Mouse (Mus musculus) hindlimb bud, embryonic 11.5 days (tissue): Measurements from ENCODE around the gene Wnk1.

Source experiments
- DNase-seq: peaks from one replicate; pipeline ENCODE4 v3.0.0-alpha.2; 2012; ENCODE audit warnings: low read depth, low spot score; ENCODE audit errors: extremely low spot score

Gene Wnk1

GRCm38 (mm10) chr6:119912046-119912445, 126.4 kb downstream of the Wnk1 start:
- DNase-seq: no peak

- no peak for DNase-seq
Observed at GRCm38 (mm10) chr6:119905461-119905860, 133.0 kb downstream of the Wnk1 start.

GRCm38 (mm10) chr6:119903081-119903789, 135.2 kb downstream of the Wnk1 start:
- no peak for DNase-seq

GRCm38 (mm10) chr6:119902204-119903080, 136.0 kb downstream of the Wnk1 start, which contains the start of gene Rad52:
Gene Rad52, plus strand, starts transcription at chr6:119902698.
- DNase-seq: peak; percentile 62

- DNase-seq: no peak
Observed at GRCm38 (mm10) chr6:119892711-119893110, 145.8 kb downstream of the Wnk1 start.

GRCm38 (mm10) chr6:119883151-119883550, 155.3 kb downstream of the Wnk1 start:
- no peak for DNase-seq
